Comparison of ENCODE assay signal across 11 mouse cellular contexts in the genomic region with DNA sequence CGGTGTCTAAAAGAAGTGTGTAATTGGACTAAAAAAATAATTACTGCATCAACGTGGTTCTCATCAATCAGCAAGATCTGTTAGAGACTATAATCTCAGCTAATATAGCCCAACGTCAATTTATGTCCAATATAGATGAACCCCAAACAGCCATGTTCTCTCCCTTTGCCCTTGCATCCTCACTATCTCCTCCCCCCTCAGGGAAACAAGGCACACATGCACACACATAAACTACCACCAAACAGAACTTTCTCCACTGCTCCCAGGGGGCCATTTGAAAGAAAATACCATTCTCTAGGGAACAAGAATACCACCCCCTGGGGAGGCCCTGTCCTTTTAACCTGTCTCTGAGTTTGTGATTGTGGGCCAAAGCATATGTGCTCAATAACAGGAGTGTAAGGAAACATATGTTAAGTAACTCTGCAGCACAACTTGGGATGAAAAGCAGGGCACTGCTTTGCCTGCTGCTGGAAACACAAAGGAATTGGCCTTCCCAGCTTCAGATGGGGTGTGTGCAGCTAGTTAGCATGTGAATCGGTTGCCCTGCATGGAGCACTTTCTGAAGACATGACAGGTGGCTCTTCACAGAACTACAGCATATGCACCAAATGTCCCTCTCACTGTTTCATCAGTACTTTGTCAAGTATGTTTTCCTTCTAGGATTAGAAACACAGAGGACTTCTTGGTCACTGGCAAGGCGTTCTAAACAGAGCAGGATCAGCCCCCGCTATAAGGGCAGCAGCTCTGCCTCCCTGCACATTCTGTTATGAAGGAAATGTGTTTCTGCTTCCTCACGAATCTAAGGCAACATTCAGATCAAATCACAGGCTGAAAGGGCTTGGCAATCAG.
A peak's percentile ranks its signal among the peaks of the same experiment; 100 is the strongest.
DNase-seq lines count a peak whose midpoint lies in the region; ATAC-seq and TF ChIP-seq lines count a peak whose summit lies in the region.
"Had no signal": no experiment of that assay in that cellular context is flagged by ENCODE, and none has a peak within 500 bp of the region (broad histone marks: within the 10 kb centered on the region; RNA-seq: fewer than 3 reads in every experiment).

No protein-coding gene starts in this region.

- H3K4me3 ChIP-seq in left cerebral cortex, adult 2 months: no peak overlapping the region
- no peak overlapping the region for H3K4me3 ChIP-seq in embryonic facial prominence, embryonic 14.5 days (ENCODE audit: low read depth, low read length)
- H3K4me3 ChIP-seq in hindbrain, embryonic 15.5 days: no peak overlapping the region
- H3K4me3 ChIP-seq in neural tube, embryonic 13.5 days: no peak overlapping the region
- H3K4me3 ChIP-seq: kidney, embryonic 15.5 days had no signal

- no peak overlapping the region for H3K4me2 ChIP-seq in embryonic facial prominence, embryonic 14.5 days (ENCODE audit: low read depth, low read length)
- no peak overlapping the region for H3K4me2 ChIP-seq in hindbrain, embryonic 15.5 days
- H3K4me2 ChIP-seq in neural tube, embryonic 13.5 days: no peak overlapping the region
- H3K4me2 ChIP-seq: kidney, embryonic 15.5 days had no signal

- TF ChIP-seq CTCF in left cerebral cortex, adult 2 months (IDR thresholded peaks at IDR 0.05): no peak

- no peaks in the 10 kb centered on the region for H3K9me3 ChIP-seq in embryonic facial prominence, embryonic 14.5 days (ENCODE audit: control insufficient read depth, low read length)
- no peaks in the 10 kb centered on the region for H3K9me3 ChIP-seq in hindbrain, embryonic 15.5 days
- no peaks in the 10 kb centered on the region for H3K9me3 ChIP-seq in neural tube, embryonic 13.5 days
- H3K9me3 ChIP-seq: kidney, embryonic 15.5 days had no signal

- peak; percentile 21 for DNase-seq in left cerebral cortex, postnatal 4 days
- DNase-seq in left cerebral cortex, adult 2 months (ENCODE audit: extremely low spot score in 1 of 2, low spot score in 2 of 2): no peak
- peak; percentile 50 for DNase-seq in embryonic facial prominence, embryonic 14.5 days (ENCODE audit: low spot score)
- DNase-seq in cerebellum, adult 11 months: no peak
- no peak for DNase-seq in kidney, postnatal 10 days
- DNase-seq in cerebellum, adult 11-12 months: no peak
- DNase-seq: right cerebral cortex, postnatal 4 days; thymus, adult 18-20 months had no signal

- WGBS in embryonic facial prominence, embryonic 14.5 days: 38% methylated on average over 7 of the region's 7 CpGs
- 17% methylated on average over 7 of the region's 7 CpGs for WGBS in hindbrain, embryonic 15.5 days
- WGBS in neural tube, embryonic 13.5 days: 22% methylated on average over 7 of the region's 7 CpGs

- peak; percentile 47 for ATAC-seq in embryonic facial prominence, embryonic 14.5 days (ENCODE audit: low read depth)
- ATAC-seq in hindbrain, embryonic 15.5 days (ENCODE audit: low FRiP score, low read depth): peak; percentile 38; the same call in 1 of the 2 replicates
- ATAC-seq in neural tube, embryonic 13.5 days (ENCODE audit: low read depth): 0 out of 2 replicates have a peak, but pooled peaks have one; percentile 30

- no peak overlapping the region for H3K9ac ChIP-seq in embryonic facial prominence, embryonic 14.5 days (ENCODE audit: low read depth, low read length)
- H3K9ac ChIP-seq in hindbrain, embryonic 15.5 days: no peak overlapping the region
- peak overlapping the region; percentile 9; the same call in 1 of the 2 replicates for H3K9ac ChIP-seq in neural tube, embryonic 13.5 days
- H3K9ac ChIP-seq: kidney, embryonic 15.5 days had no signal

- H3K27ac ChIP-seq in left cerebral cortex, adult 2 months: no peak overlapping the region
- no peak overlapping the region; the same call in 1 of the 2 replicates for H3K27ac ChIP-seq in embryonic facial prominence, embryonic 14.5 days (replicated peaks; ENCODE audit: low read depth, low read length)
- H3K27ac ChIP-seq in hindbrain, embryonic 15.5 days (replicated peaks): 0 out of 2 replicates have a peak overlapping the region, but pooled peaks have one; percentile 46
- peak overlapping the region; percentile 67 for H3K27ac ChIP-seq in neural tube, embryonic 13.5 days (replicated peaks)
- H3K27ac ChIP-seq: kidney, embryonic 15.5 days had no signal

- intact Hi-C loops in left cerebral cortex, postnatal 4 days (cut with DNase I): no loop called here
- intact Hi-C loops in left cerebral cortex, adult 2 months (cut with DNase I): loop anchor here (5.0 kb wide), 1 partner anchor 62 kb away; no protein-coding TSS in a partner anchor

- H3K36me3 ChIP-seq in embryonic facial prominence, embryonic 14.5 days (ENCODE audit: control insufficient read depth, insufficient read depth, low read length): no peaks in the 10 kb centered on the region
- no peaks in the 10 kb centered on the region for H3K36me3 ChIP-seq in hindbrain, embryonic 15.5 days
- no peaks in the 10 kb centered on the region for H3K36me3 ChIP-seq in neural tube, embryonic 13.5 days
- H3K36me3 ChIP-seq: kidney, embryonic 15.5 days had no signal

- peaks cover 25% of the 10 kb centered on the region for H3K4me1 ChIP-seq in embryonic facial prominence, embryonic 14.5 days (ENCODE audit: control insufficient read depth, insufficient read depth, low read length)
- H3K4me1 ChIP-seq in hindbrain, embryonic 15.5 days (replicated peaks): peaks cover 45% of the 10 kb centered on the region
- peaks cover 50% of the 10 kb centered on the region for H3K4me1 ChIP-seq in neural tube, embryonic 13.5 days (replicated peaks)

- H3K27me3 ChIP-seq in embryonic facial prominence, embryonic 14.5 days (replicated peaks; ENCODE audit: control insufficient read depth, insufficient read depth, low read length): no peaks in the 10 kb centered on the region
- H3K27me3 ChIP-seq in hindbrain, embryonic 15.5 days: no peaks in the 10 kb centered on the region
- no peaks in the 10 kb centered on the region for H3K27me3 ChIP-seq in neural tube, embryonic 13.5 days
- H3K27me3 ChIP-seq: kidney, embryonic 15.5 days had no signal

Comparison
In these comparisons a context has a peak if more than half of its experiments do, and no peak if none do; other contexts are left out.
1. DNase-seq: peak in left cerebral cortex, postnatal 4 days (single experiment) and embryonic facial prominence, embryonic 14.5 days (single experiment); none in left cerebral cortex, adult 2 months (0 of 2), cerebellum, adult 11 months (single experiment), kidney, postnatal 10 days (single experiment) and cerebellum, adult 11-12 months (single experiment).
2. H3K27ac ChIP-seq: peak in hindbrain, embryonic 15.5 days (single experiment) and neural tube, embryonic 13.5 days (single experiment); none in left cerebral cortex, adult 2 months (single experiment) and embryonic facial prominence, embryonic 14.5 days (single experiment).
3. Peak in every context shown above with its lines, with median percentiles within 50 percentile points of each other: ATAC-seq.